Mouse (Mus musculus) inflammation-experienced regulatory T-cells, adult 6 months (primary cell): ENCODE data around the gene Ndufa8. TPM values are rescaled to one million over a fixed set of nuclear protein-coding genes. Genes with fewer than 3 reads are reported as not detected.

Experiments used
- polyA plus RNA-seq, 3 experiments: library from polyadenylated mRNA; unstranded; fragments of 100-300 nt; shearing (Covaris generic); gene quantifications; one replicate each; pipeline ENCODE4 v1.2.1; 2017

Ndufa8 gene
- polyA plus RNA-seq, 3 experiments from 2014 or later, result 164 to 233 (median 170) TPM

Other genes with a start within 250 kb of the Ndufa8 start
- not detected for gene Ttll11, start 69.5 kb downstream of the Ndufa8 start, polyA plus RNA-seq
- gene Morn5, start 52 bp upstream of the Ndufa8 start, polyA plus RNA-seq, result not detected
- gene Lhx6, start 56.0 kb upstream of the Ndufa8 start, polyA plus RNA-seq, result not detected
- gene Mrrf, start 87.0 kb upstream of the Ndufa8 start, polyA plus RNA-seq, result 10 to 100 TPM; 12.7 to 19.7 (median 15.2) TPM
- 10 to 100 TPM; 45.5 to 59.4 (median 55.0) TPM for gene Rbm18, start 87.4 kb upstream of the Ndufa8 start, polyA plus RNA-seq
- gene Ptgs1, start 181.0 kb upstream of the Ndufa8 start, polyA plus RNA-seq, result 1 to 10 TPM in 1 of 3 experiments, under 1 TPM in 2; 0.44 to 2.9 (median 0.69) TPM